Mouse (Mus musculus) lung, adult 2 months (tissue): ENCODE measurements around the gene Fscn3.

ENCODE experiments used
- CTCF ChIP-seq: fragments of 200-500 bp; IDR thresholded peaks from 2 replicates; pipeline ENCODE4 v1.5.1; 2011; ENCODE audit warnings: mild to moderate bottlenecking, low read length, control low read depth; ENCODE audit not compliant: insufficient read depth
- POLR2A ChIP-seq: fragments of 200-500 bp; IDR thresholded peaks from 2 replicates; pipeline ENCODE4 v1.6.1; 2011; ENCODE audit warnings: low read depth, mild to moderate bottlenecking, control low read depth, low read length, borderline replicate concordance; ENCODE audit errors: extremely low read depth

DNA sequence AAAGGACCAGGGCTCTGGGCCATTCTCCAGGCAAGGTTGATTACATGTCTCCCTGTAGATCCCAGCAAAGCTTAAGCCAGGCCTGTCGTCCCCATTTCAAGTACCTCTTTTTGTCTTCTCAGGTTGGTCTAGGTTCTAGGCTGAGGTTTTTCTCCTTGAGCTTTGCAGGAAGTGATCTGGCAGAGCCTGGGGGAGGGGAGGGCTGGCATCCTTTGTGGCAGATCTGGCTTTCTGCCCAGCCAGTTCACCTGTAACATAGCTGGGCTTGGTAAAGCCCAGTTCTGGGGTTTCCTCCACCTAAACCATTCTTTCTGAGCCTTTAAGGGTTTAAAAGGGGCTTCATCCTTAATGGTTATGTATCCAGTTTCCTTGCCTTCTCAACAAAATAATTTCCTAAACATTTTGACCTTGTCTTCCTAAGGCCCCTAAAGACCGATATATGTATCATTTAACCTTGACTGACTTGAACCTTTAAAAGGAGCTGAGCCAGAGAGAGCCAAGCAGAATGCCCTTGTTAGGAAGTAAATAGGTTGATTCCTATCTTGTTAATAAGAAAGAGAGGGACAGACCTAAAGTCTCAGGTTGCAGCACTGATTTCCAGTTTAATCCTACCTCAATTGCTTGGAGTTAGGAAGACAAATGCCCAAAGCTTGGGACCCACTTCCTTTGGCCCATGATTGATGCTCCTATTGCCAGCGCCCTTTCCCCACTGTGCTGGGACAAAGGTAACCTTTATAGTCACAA, at the start of gene Fscn3:
- no peak for TF ChIP-seq POLR2A
- TF ChIP-seq CTCF = no peak
